Mouse (Mus musculus) small intestine, adult 2 months (tissue): ENCODE measurements around the gene Btg1. TPM values are rescaled to one million over a fixed set of nuclear protein-coding genes. Genes with fewer than 3 reads are reported as not detected.

Source experiments
- H3K27ac ChIP-seq: fragments of 200-500 bp; 2 replicates; pipeline ENCODE4 v1.5.1; 2012; ENCODE audit warnings: low read depth, low read length, control low read depth, inconsistent platforms; ENCODE audit not compliant: insufficient read depth
- H3K27me3 ChIP-seq: fragments of 200-500 bp; 2 replicates; pipeline ENCODE4 v1.6.1; 2012; ENCODE audit warnings: mild to moderate bottlenecking, moderate library complexity, low read length, inconsistent platforms; ENCODE audit not compliant: control insufficient read depth, insufficient read depth
- H3K36me3 ChIP-seq: fragments of 200-500 bp; 2 replicates; pipeline ENCODE4 v1.6.1; 2012; ENCODE audit warnings: mild to moderate bottlenecking, low read length, control low read depth, inconsistent platforms; ENCODE audit not compliant: control insufficient read depth, insufficient read depth
- H3K4me1 ChIP-seq: fragments of 200-500 bp; 2 replicates; pipeline ENCODE4 v1.6.1; 2012; ENCODE audit warnings: low read length, inconsistent platforms, mixed read lengths; ENCODE audit not compliant: control insufficient read depth, insufficient read depth, insufficient read length
- H3K4me3 ChIP-seq: fragments of 200-500 bp; 2 replicates; pipeline ENCODE4 v1.5.1; 2012; ENCODE audit warnings: low read depth, mild to moderate bottlenecking, control low read depth, inconsistent platforms, low read length, moderate library complexity
- CTCF ChIP-seq: fragments of 200-500 bp; IDR thresholded peaks from 2 replicates; pipeline ENCODE4 v1.5.1; 2012; ENCODE audit warnings: low read depth, mild to moderate bottlenecking, control low read depth, inconsistent platforms, low read length, moderate library complexity, mixed read lengths; ENCODE audit not compliant: insufficient replicate concordance, insufficient read length; ENCODE audit errors: extremely low read depth
- POLR2A ChIP-seq: fragments of 200-500 bp; IDR thresholded peaks from 2 replicates; pipeline ENCODE4 v1.6.1; 2012; ENCODE audit warnings: low read depth, mild to moderate bottlenecking, control low read depth, inconsistent platforms, low read length, moderate library complexity
- WGBS: fragments of 180-500 bp; shearing (Covaris S2); methylation state at CpG from one replicate; pipeline ENCODE4 v1.1.7; 2018; 5-methylcytosine and 5-hydroxymethylcytosine counted together
- polyA plus RNA-seq: library from polyadenylated mRNA; depleted of rRNA; stranded (reverse); fragments of >200 nt; gene quantifications from 2 replicates; pipeline ENCODE4 v1.2.3, GENCODE M21; 2012

Gene Btg1
- polyA plus RNA-seq, 1 experiment, result 32.7 TPM

DNA sequence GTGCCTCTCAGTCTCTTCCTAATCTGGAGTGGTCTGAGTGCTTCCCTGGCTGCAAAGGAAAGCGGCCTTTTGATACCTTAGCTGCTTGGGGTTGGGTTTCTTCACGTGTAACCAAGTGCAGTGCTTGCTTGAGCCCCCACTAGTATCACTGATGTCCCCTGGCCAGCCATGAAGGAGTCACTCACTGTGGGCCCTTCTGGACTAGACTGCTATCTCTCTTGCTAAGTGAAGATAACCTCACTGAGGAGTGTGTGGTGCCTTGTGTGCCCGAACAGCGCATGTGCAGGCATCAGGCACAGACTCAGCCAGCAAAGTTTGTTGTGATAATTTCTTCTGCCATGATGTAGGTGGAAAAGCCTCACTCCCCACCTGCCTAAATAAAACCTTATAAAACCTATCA, 8.9 kb downstream of the Btg1 start:
- peaks cover 31% of the 10 kb centered on the region for H3K4me1 ChIP-seq
- peaks cover 27% of the 10 kb centered on the region for H3K36me3 ChIP-seq
- WGBS, result 74% methylated on average over 4 of the region's 4 CpGs
- H3K27ac ChIP-seq, result no peak overlapping the region
- H3K4me3 ChIP-seq, result no peak overlapping the region
- TF ChIP-seq POLR2A (no peak), CTCF (no peak)
- no peaks in the 10 kb centered on the region for H3K27me3 ChIP-seq

DNA sequence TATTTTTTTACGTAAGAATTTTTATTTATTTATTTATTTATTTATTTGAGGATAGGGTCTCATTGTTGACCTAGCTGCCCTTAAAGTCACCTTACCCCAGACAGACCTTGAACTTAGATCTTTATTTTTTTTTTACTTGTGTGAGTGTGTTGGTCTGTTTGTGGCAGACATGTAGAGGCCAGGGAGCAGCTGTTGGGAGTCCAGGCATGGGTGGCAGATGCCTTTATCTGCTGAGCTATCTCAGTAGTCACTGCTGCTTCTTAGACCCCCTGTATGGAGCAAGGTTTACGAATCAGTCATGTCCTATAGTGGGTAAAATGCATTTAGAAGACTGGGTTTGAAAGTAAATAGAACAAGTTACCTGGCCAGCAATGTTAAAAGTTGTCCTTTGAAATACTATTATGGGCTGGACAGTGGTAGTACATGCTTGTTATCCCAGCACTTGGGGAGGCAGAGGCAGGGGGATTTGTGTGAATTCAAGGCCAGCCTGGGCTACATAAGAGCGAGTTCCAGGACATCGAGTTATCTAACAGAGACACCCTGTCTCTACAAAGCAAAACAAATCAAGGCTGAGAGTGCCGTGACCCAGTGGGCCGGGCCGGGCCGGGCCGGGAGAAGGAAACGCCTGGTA, 9.4 kb downstream of the Btg1 start:
- peaks cover 31% of the 10 kb centered on the region for H3K4me1 ChIP-seq
- no peak for TF ChIP-seq CTCF
- no peak for TF ChIP-seq POLR2A
- WGBS, result 91% methylated on average over 10 of the region's 10 CpGs
- H3K36me3 ChIP-seq, result peaks cover 25% of the 10 kb centered on the region
- no peak overlapping the region for H3K27ac ChIP-seq
- no peak overlapping the region for H3K4me3 ChIP-seq
- H3K27me3 ChIP-seq, result no peaks in the 10 kb centered on the region

GRCm38 (mm10) chr10:96627332-96627731, 10.5 kb downstream of the Btg1 start:
- peaks cover 17% of the 10 kb centered on the region for H3K36me3 ChIP-seq
- peaks cover 24% of the 10 kb centered on the region for H3K4me1 ChIP-seq
- no peak overlapping the region for H3K4me3 ChIP-seq
- H3K27me3 ChIP-seq, result no peaks in the 10 kb centered on the region
- 97% methylated on average over 10 of the region's 10 CpGs for WGBS
- TF ChIP-seq CTCF (no peak), POLR2A (no peak)
- H3K27ac ChIP-seq, result no peak overlapping the region

DNA sequence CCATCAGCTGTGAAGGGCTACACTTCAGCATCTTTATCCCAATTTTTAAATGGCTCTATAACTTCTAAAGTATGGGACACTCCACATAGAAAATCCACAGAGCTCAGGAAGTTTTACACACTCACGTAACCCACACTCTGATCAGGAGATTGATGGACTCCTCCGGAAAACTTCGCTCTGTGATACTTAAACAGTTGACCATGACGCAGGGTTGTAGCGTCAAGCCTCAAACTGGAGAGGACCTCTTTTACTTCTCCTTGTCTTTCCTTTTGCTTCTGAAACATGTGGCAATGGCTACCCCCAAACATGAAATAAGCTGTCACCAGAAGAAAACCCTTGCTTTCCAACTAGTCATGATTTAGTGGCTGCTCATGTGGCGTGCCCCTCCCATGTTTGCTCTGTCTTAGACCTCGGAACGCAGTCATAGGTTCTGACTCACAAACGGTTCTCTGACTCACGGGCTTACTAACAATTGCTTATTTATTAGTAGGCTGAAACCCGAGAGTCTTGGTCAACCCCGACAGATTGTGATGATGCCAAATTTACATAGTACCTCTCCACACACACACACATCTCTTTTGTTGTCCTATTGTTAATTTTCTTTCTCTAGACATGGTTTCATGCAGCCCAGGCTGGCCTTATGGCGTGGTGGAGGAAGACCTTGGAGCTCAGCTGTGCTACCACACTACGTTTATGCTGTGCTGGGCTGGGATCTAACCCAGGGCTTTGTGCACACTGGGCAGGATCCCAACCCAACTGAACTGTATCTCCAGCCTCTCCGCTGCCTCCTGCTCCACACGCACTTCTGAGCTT, 11.5 kb downstream of the Btg1 start:
- H3K4me1 ChIP-seq, result peaks cover 19% of the 10 kb centered on the region
- 63% methylated on average over 16 of the region's 16 CpGs for WGBS
- TF ChIP-seq CTCF (no peak), POLR2A (no peak)
- no peaks in the 10 kb centered on the region for H3K27me3 ChIP-seq
- H3K4me3 ChIP-seq, result no peak overlapping the region
- peaks cover 11% of the 10 kb centered on the region; the same call in 1 of the 2 replicates for H3K36me3 ChIP-seq
- H3K27ac ChIP-seq, result peak overlapping the region; percentile 7

DNA sequence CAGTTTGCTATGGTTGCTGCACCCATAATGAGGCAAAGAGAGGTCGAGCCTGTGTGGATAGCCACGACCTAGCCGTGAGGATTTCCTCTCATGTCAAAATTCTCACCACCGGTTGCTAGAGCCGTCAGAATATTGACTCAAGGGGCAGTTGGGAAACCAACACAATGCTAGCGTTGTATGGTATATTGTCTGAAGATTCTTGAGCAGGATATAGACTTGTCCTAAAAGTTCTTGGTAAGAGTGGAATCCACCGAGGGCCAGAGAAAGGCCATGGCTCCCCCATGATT, 12.1 kb downstream of the Btg1 start:
- Histone ChIP-seq H3K36me3 (peaks cover 10% of the 10 kb centered on the region; the same call in 1 of the 2 replicates), H3K27me3 (no peaks in the 10 kb centered on the region), H3K4me3 (no peak overlapping the region), H3K27ac (peak overlapping the region; percentile 7), H3K4me1 (peaks cover 16% of the 10 kb centered on the region)
- 78% methylated on average over 7 of the region's 7 CpGs for WGBS
- TF ChIP-seq CTCF, result no peak
- TF ChIP-seq POLR2A, result no peak

DNA sequence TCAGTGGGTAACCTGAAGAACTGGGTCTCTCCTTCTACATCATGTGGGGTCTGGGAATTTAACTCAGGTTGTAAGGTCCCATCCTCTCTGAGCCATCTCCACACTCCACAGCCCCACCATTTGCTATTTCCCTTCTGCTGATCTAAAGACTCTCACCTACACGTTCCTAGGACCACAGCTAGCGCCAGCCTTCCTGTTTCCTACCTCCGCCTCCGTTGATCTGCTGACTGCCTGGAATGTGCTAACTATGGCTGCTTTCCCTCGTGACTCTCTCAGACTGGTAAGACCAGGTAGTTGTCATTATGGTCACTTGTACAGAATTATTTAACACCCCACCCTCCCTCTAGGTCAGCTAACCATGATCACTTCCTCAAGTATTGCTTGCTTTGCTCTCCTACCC, 13.3 kb downstream of the Btg1 start:
- Histone ChIP-seq H3K4me3 (no peak overlapping the region), H3K4me1 (peaks cover 9% of the 10 kb centered on the region; the same call in 1 of the 2 replicates), H3K27me3 (no peaks in the 10 kb centered on the region), H3K36me3 (peaks cover 9% of the 10 kb centered on the region; the same call in 1 of the 2 replicates), H3K27ac (no peak overlapping the region)
- no peak for TF ChIP-seq POLR2A
- TF ChIP-seq CTCF, result no peak
- WGBS, result 84% methylated on average over 5 of the region's 5 CpGs

DNA sequence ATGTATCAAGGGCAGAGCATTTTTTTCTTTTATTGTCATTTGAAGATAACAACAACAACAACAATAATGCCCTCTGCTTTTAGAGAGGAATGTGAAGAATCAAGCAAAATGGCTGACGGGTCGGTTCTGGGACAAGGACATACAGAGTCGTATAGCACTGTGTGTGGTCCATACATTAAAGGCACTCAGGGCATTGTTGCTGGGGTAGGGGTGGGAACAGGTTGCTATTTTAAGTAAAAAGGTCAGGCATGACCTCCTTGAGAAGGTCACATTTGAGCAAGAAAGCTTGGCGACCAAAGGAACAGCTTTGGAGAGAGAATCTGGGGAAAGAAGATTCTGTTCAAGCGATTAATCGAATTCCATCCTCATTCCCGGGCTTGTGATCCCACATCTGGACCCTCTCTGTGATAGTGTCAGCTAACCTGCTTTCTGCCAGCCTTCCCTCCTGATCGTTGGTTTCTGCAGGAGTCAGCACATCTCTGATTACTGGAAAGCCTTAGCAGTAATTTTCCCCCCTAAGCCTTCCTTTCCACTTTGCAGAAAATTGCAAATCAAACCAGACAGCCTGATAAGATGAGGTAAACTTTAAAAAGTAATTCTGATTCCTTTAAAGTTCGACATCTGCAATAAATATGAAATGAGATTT, 14.4 kb downstream of the Btg1 start:
- no peak for TF ChIP-seq CTCF
- no peak for TF ChIP-seq POLR2A
- Histone ChIP-seq H3K27ac (no peak overlapping the region), H3K36me3 (peaks cover 9% of the 10 kb centered on the region; the same call in 1 of the 2 replicates), H3K4me1 (peaks cover 4% of the 10 kb centered on the region; the same call in 1 of the 2 replicates), H3K27me3 (no peaks in the 10 kb centered on the region), H3K4me3 (no peak overlapping the region)
- WGBS, result 82% methylated on average over 9 of the region's 9 CpGs
